Mouse (Mus musculus) c-Kit-positive CD71-negative TER-119-negative erythroid progenitor cells, embryonic 14.5 days (primary cell): ENCODE measurements at regions not wholly inside any gene's neighbourhood (a gene's known extent, or its start where the extent isn't known, plus 50 kb on each side); places are given as distances from the start of the nearest gene placed in this dataset.

Experiments used
- DNase-seq: peaks from one replicate; pipeline ENCODE4 v3.0.0-alpha.2; 2013; ENCODE audit warnings: low read depth

- DNase-seq: no peak
These were observed 164.5 kb downstream of the Gm765 start for GRCm38 (mm10) chr6:98178005-98178404.

DNA sequence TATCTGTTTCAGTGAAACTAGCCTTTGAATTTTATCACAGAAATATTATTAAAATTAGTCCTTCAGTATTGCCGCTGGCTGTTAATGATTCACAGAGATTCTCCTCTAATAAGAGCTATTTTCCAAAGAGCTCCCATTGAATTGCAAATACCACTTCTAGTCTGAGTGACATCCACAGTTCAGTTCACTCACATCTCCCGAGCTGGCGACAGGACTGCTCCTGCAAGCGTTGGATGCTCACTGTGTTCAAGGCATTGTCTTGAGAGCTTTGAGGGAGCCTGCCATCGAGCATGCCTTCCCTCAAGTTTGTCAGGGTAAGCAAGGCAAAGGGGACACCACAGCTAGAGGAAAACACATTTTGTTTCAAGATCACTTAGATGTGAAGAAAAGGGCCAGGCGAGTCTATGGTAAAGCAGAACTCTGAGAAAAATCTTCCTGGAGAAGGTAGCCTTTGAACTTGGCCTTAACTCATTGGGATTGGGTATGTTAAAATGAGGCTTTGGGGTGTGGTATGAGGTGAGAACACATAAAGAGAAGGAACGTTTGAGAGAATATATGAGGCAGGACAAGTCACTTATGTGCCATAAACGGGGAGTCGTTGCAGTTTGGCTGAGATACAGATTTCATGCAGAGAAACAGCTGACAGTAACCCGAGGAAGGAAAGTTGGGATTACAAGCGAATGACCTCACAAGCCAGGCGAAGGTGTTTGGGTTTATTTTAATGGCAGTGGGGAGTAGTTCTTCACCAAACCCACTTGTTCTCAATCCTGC, 193.3 kb downstream of the Gm765 start:
- DNase-seq: no peak

DNA sequence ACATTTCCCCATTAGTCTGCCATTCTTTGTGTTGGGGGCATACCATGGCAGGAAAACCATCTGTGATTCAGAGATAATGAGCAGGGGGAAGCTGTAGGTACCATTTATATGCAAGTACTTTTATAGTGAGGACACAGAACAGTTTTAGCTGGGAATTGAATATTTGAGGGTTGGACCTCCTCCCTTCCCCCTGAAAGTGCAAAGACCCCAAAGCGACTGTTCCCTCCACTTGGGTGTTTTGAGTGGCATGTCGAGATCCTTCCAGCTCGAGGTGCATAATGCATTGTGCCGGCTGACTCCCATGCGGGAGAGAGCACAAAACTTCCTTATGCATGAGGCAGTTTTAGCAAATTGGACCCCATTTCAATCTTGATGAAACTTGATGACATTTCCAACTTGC, 194.7 kb downstream of the Gm765 start:
- DNase-seq: no peak

GRCm38 (mm10) chr6:98132931-98133330, 209.6 kb downstream of the Gm765 start:
- peak; percentile 6 for DNase-seq

GRCm38 (mm10) chr6:98125434-98125833, 217.1 kb downstream of the Gm765 start:
- DNase-seq: no peak

DNA sequence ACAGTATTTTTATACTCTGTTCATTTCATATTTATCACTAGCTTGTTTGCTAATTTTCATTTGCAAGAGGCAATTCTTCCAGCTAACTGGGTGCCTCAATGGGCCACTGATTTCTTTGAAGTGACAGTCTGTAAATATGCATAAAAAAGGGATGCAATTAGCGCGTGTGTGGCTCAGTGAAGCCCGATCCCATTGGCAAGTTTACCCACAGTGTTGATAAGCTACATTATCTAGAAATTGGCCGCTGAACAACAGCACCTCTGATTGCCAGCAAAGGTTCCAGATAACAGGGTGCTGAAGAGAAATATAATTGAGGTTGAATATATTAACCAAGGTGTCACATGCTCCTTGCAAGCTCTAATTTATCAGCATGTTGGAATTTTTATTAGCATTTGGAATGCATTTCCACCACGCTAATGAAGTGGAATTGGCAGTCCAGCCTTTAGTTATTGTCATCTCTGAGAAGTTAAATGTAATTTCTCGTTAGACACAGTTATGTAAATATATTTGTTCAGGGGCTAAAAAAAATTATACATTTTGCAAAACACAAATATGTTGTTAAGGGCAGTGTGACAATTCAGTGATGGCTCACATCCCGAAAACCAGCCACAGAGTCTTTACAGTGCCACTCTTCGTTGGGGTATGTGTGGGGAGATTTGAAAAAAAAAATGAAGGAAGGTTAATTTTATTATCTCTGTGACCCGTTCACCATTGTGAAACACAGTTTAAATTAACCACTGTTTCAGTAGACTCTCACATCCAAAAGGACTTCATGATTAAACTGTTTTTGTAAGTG, 224.0 kb downstream of the Gm765 start:
- DNase-seq: no peak

DNA sequence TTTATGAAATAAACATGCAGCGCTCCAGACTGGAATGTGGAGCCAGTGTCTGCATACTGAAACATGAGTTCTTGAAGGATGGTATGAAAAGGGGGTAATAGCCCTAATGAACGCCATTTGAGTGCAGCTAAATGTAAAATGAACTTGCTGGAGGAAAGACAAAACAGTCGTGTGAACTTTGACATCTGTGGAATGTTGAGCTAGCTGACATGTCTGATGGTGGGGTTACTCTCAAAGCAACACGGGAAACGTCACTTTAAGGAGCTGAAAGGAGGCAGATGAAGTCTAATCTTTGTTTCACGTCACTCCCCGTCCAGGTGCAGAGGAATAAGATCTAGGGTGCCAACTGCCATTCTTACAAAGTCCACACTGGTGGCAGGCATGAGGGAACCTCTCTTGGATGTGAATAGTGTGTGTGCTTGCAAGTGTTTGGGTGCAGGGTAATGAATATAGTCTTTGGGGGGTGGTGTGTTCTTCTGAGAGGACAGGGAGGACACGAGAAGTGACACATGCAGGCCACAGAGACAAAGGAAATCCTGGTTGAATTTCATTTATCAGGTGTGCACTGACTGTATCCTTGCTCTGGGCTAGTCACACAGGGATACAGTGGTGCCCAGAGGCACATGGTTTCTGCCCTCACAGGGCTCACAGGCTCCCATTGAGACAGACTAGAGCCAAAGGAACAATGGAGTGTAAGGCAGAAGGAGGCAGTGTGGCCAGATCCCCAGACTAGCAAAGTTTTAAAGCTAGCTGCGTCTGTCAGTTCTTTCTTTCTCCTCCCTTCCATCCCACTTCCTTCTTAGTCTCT, 228.0 kb downstream of the Gm765 start:
- no peak for DNase-seq

- no peak for DNase-seq
These were observed 228.8 kb downstream of the Gm765 start for GRCm38 (mm10) chr6:98113708-98114107.

GRCm38 (mm10) chr6:98112495-98113115, 229.9 kb downstream of the Gm765 start:
- DNase-seq: no peak

GRCm38 (mm10) chr6:98107123-98107522, 235.4 kb downstream of the Gm765 start:
- DNase-seq: no peak

GRCm38 (mm10) chr6:98105280-98106090, 237.1 kb downstream of the Gm765 start:
- DNase-seq: peak; percentile 69

DNA sequence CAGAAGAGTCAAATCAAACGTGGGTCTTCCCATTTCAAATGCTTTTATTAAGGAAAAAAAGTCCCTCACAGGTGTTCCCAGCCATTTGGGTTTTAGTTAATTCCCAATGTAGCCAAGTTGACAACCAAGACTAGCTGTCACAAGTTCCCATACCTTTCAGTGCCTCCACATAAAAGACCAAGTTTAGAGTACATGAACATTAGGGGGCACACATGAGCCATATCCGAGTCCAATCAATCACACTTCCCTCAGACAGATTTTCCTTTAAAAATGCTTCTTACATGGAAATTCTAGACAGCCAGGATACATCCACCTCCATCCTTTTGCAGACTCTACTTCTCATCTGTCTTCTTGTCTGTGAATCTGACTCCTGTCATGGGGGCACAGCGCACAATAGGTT, 238.1 kb downstream of the Gm765 start:
- DNase-seq: no peak

DNA sequence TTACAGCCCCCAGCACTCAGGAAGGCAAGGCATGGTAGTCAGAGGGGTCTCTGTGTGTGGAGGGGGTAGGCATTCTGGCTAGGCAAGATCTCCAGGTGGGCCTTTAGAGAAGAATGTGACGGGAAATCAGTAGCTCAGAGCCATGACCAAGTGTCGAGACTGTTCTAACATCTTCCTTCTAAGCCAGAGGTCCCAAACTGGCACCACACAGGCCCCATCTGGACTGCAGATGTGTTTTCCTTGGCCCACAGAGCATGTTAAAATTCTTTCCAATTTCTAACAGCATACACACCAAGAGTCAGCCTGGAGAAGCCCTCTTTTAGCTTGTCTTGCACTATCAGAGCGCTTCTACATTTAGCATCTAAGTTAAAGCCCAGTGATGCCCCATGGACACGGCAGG, 241.5 kb downstream of the Gm765 start:
- no peak for DNase-seq

DNA sequence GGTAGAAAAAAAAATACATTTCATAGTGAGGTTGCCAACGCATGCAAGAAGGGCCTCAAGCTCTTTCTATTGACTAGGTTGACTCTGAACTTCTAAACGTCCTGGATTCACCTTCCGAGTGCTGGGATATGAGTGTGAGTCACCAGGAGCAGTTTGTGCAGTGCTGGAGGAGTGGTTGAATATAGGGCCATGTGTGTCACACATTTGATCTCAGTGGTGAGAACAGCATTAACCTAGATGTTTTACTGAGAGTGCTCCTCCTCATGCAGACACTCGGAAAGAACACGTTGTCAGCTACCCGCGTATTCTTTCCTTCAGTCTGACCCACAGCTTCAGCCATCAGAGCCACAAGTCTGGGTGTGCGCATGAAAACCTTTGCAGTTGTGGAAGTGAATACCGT, 243.4 kb downstream of the Gm765 start:
- DNase-seq: no peak

- no peak for DNase-seq
These were observed 247.3 kb downstream of the Gm765 start for GRCm38 (mm10) chr6:98095243-98095642.

DNA sequence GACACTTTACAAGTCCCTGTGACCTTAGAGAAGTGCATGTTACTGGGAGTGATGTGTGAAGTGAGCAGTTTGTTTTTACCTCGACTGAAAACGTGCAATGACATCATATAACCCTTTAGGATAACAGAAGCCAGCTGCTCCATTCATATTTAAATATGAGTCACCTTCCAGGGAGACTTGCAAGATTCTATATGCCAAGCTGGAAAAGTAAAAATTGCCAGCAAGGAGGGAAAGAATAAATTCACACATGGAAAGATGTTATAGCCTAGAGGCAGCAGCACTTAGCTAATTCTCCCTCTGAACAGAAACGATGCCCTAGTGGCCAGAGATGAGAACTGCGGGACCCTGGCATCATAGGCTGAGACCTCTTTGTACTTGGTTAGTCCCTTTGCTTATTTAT, 253.4 kb downstream of the Gm765 start:
- DNase-seq: peak; percentile 9

- DNase-seq: no peak
These were observed 262.5 kb downstream of the Gm765 start for GRCm38 (mm10) chr6:98080076-98080475.
